Mouse (Mus musculus) ZHBTc4 (cell line): Measurements from ENCODE around the gene Cul4a.

Source experiments
- DNase-seq: peaks from one replicate; pipeline ENCODE4 v3.0.0-alpha.2; 2011; ENCODE audit warnings: low read depth, low spot score

Gene Cul4a

GRCm38 (mm10) chr8:13139641-13140182 lies 34.3 kb downstream of the Cul4a start:
- peak; percentile 65 for DNase-seq

DNA sequence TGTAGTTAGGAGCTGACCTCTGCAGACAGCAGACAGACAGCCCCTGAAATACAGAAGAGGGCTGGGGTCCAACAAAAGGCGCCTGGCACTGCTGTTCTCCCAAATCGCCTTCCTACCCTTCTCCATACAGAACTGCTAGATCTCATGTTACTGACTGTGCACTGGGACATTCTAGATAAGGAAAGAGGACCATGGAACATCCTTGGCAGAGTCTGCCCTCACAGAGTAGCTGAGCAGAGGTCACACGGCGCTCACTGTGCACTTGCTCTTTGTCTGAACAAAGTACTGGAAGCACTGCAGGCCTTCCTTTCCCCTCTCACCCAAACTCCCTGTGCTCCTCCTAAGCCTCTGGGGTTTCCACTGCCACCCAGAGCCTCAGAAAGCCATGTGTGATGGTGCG lies 36.3 kb downstream of the Cul4a start:
- DNase-seq = no peak

GRCm38 (mm10) chr8:13148476-13148875 lies 43.1 kb downstream of the Cul4a start:
- DNase-seq = no peak

DNA sequence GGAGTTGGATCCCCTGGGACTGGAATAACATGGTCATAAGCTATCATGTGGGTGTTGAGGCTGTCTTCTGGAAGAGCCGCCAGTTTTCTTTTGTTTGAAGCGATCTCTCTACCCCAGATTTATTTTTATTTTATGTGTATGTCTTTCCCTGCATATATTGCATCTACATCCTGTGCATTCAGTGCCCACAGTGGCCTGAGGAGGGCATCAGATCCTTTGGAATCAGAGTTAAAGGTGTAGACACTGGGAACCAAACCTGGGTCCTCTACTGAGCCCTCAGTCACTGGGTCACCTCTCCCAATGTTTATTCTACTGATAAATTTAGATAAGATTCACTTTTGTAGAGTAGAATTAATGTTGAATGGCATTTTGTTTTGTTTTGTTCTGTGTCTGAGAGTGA lies 43.9 kb downstream of the Cul4a start:
- DNase-seq = peak; percentile 36

DNA sequence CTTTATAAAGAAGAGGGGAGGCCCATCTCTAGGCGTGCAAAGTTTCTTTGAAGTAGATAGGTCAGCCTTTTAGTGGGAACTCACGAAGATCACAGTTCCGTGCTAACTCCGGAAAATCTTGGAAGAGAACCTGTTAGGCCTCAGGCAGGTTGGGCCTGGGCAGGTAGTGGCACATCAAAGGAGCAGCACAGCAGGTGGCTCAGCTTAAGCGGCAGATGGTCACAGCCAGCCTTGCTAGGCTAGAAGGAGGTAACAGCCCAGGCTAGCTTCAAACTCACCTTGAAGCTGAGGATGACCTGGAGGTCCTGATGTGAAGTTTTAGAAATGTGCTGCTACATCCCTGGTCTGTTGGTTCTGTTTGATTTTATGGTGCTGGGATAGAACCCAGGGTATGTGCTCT lies 44.4 kb downstream of the Cul4a start:
- DNase-seq = peak; percentile 55

DNA sequence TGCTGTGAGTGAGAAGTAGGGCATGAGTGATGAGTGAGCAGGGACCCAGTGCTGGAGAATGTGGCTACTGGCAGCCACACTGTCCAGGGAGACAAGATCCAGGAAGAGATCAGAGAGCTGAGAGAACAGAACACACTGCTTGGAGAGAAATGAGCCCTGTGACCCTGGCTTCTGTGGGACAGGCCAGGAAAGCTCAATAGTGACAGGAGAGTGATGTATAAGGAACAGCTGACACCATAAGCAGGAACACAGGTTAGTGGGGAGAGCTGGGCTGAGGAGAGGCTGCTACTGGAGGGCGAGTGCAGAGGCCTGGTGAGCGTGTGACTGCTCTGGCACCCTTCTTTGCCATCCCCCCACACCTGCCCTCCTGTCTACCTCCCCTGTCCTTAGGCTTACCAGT lies 45.5 kb downstream of the Cul4a start:
- DNase-seq = no peak

DNA sequence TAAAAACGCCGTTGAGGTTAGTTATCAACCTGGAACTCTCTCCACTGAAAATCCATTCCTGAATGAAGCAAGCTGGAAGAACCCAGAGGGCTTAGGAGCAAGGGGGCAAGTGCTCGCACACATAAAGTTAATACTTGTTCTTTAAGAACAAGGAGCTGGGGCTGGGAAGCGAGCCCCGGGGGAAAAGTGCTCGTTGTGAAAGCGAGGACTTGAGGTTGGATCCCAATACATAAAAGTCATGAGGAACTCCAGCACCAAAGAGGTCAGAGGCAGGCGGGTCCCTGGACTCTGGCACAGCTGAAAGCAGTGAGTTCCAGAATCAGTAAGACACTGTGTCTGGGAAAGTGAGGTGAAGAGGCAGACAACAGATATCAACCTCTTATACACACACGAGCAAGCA lies 48.7 kb downstream of the Cul4a start:
- no peak for DNase-seq

DNA sequence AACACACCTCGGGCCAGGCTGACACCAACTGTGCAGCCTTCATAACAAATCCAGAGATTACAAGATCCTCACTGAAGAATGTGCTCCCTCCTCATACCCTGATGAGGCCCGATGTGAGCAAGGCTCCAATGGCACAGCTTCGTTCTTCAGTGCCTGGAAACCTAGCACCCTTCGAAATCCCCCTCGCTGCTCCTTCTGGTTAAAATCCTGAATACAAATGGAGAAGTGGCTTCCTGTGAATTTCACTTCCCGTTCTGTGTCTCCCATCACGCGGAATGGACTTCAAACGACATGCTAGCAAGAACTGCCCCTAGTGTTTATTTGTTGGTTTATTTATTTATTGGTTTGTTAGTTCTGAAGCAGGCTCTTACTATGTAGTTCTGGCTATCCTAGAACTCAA lies 49.9 kb downstream of the Cul4a start:
- no peak for DNase-seq

- DNase-seq = no peak
Observed at GRCm38 (mm10) chr8:13156327-13157097, 51.1 kb downstream of the Cul4a start.

DNA sequence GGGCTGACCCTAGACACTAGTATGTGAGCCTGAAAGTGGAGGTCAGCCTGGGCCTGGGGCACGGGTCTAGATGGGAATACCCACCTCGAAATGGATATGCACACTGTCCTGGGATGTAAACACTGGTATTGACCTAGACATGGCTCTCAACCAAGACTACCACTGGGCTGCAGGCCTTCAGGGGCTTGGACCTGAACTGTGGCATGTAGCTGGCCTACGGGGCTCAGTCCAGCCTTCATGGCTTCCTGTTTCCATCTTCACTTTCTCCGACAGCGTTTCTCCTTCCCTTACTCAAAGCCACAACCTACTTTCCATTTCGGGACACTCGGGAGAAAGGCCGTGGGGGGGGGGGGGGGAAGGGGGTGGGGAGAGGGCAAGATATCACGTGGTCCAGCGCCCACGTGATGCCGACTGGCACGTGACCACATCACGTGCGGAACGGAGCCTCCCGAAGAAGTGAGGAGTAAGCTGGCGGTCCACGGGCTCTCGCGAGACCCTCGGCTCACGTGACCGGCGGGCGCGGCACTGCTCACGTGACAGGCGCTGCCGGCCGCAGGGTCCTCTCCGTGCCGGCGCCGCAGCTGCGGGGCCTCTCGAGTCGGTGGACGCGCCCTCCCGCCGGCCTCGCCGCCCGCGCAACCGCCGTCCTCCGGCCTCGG lies 53.4 kb downstream of the Cul4a start, which contains the start of gene Lamp1:
TSS of gene Lamp1 (plus strand) at position 444 of the 659 bp plus-strand sequence.
- peak; percentile 100 for DNase-seq

- no peak for DNase-seq
Observed at GRCm38 (mm10) chr8:13159377-13159881, 54.0 kb downstream of the Cul4a start.

GRCm38 (mm10) chr8:13160691-13161090 lies 55.3 kb downstream of the Cul4a start:
- no peak for DNase-seq

DNA sequence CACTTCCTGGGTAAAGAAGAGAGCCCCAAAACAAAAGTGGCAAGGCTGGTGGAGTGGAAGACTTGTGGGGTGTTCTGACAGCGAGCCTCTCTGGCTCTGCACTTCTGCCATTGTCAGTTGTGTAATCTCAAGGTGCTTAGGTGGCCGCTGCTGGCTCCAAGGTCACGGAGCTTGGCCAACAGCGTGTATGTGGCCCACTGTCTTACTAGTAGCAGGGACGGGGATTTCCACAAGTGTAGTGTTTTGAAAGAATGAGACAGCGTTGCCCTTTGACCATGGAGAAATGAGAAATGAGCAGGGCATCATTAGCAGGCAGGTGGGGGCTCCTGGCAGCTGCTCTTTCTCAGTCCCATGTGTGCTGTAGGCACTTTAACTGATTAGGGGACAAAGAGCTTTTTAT lies 56.7 kb downstream of the Cul4a start:
- no peak for DNase-seq

DNA sequence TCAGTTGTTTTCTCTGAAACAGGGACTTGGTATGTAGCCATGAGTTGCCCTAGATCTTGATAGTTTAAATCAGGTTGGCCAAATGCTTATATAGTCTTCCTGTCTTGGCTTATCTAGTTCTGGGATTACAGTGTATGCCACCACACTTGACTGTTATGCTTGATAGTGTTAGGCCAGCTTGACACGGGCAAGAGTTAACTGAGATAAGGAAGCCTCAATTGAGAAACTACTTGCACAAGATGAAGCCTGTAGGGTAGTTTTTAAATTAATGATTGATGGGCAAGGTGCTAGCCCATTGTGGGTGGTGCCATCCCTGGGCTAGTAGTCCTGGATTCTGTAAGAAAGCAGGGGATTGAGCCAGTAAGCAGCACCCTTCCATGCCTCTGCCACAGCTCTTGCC lies 58.1 kb downstream of the Cul4a start:
- no peak for DNase-seq

- peak; percentile 31 for DNase-seq
Observed at GRCm38 (mm10) chr8:13164361-13164760, 58.9 kb downstream of the Cul4a start.

DNA sequence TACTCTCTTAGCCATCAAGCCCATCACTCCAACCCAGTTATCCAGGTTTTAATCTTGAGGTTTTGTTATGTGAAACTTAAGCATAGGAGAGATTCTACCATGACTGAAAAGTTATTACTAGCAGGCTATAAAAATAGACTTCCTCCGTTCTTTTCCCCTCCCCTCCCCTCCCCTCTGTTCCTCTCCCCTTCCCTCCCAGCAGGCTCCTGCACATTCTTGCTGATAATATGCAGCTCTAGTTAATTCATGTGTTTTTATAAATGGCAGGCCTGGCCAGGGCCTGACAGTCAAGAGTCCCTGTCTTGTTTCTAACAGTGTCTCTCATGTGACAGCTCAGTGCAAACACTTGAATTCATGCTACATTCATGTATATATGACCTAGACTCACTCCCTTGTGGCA lies 65.1 kb downstream of the Cul4a start:
- no peak for DNase-seq

- no peak for DNase-seq
Observed at GRCm38 (mm10) chr8:13174305-13174704, 68.9 kb downstream of the Cul4a start.

DNA sequence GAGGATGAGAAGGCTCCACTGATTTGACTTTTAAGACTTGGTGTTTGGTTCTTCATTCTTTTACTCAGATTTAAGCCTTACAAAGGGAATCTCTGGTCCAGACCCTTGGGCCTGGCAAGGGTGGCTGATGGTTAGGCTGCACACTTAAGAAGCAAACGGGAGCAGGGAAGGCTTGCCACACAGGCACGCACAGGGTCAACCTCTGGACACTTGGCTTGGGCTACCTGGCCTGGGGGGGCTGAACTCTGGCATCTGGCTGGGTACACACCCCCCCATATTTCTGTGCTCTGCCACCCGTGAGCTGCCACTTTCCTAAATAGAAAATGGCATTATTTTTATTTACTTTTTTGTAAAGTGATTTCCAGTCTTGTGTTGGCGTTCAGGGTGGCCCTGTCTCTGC lies 69.4 kb downstream of the Cul4a start:
- no peak for DNase-seq

DNA sequence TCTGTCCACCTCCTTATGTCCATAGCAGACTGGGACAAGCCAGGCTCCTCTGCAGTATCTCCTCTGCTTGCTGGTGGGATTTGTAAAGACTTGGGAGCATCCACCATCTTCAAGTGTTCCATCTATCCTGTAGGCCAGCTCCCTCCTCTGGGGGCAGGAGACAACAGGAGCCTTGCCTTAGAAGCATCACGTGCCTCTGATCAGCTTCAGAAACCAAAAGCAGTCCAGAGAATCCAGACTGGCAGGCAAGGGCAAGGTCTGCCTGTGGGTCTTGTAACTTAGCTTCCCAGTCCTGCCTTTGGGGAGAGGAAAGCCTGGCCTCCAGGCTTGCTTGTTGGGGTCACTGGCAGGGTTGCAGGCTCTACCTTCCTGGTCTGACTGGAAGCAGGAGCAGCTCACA lies 70.2 kb downstream of the Cul4a start:
- DNase-seq = no peak

- DNase-seq = no peak
Observed at GRCm38 (mm10) chr8:13177173-13177852, 71.9 kb downstream of the Cul4a start.

- no peak for DNase-seq
Observed at GRCm38 (mm10) chr8:13178137-13178536, 72.7 kb downstream of the Cul4a start.

- no peak for DNase-seq
Observed at GRCm38 (mm10) chr8:13179482-13179881, 74.1 kb downstream of the Cul4a start.
